Mouse (Mus musculus) ES-E14 (cell line): ENCODE measurements around the gene Chst10. TPM values are rescaled to one million over a fixed set of nuclear protein-coding genes. Genes with fewer than 3 reads are reported as not detected.

ENCODE experiments used
- DNase-seq: peaks from one replicate; pipeline ENCODE4 v3.0.0-alpha.2; 2013; ENCODE audit warnings: low read depth, low spot score
- H3K27ac ChIP-seq: 2 replicates; pipeline ENCODE4 v1.5.1; 2012; ENCODE audit warnings: low read depth, mild to moderate bottlenecking, low read length, moderate library complexity, mixed read lengths; ENCODE audit not compliant: poor library complexity, insufficient read depth, severe bottlenecking
- H3K36me3 ChIP-seq: 2 replicates; pipeline ENCODE4 v1.6.1; 2012; ENCODE audit warnings: mild to moderate bottlenecking, low read length, moderate library complexity, mixed read lengths; ENCODE audit not compliant: control insufficient read depth, poor library complexity, insufficient read depth, severe bottlenecking
- H3K4me1 ChIP-seq, 2 experiments: fragments of 150-350 bp in 1 of 2; sonication (generic) in 1 of 2; 2 replicates each; pipeline ENCODE4 v1.6.1; 2012; ENCODE audit warnings: low read length in 2 of 2, mild to moderate bottlenecking in 1 of 2, mixed read lengths in 1 of 2; ENCODE audit not compliant: control insufficient read depth in 2 of 2, insufficient read depth in 2 of 2, poor library complexity in 1 of 2
- H3K4me3 ChIP-seq, 2 experiments: fragments of 150-350 bp in 1 of 2; sonication (generic) in 1 of 2; 2 replicates each; pipeline ENCODE4 v1.5.1; 2012; ENCODE audit warnings: low read length in 2 of 2, low read depth in 1 of 2, mild to moderate bottlenecking in 1 of 2, mixed read lengths in 1 of 2; ENCODE audit not compliant: insufficient read depth in 1 of 2, poor library complexity in 1 of 2, severe bottlenecking in 1 of 2
- H3K9ac ChIP-seq: 2 replicates; pipeline ENCODE4 v1.6.1; 2012; ENCODE audit warnings: low read depth, mild to moderate bottlenecking, low read length, mixed read lengths; ENCODE audit not compliant: poor library complexity, insufficient read depth, severe bottlenecking
- H3K9me3 ChIP-seq: fragments of 150-350 bp; sonication (generic); 2 replicates; pipeline ENCODE4 v1.6.1; 2012; ENCODE audit warnings: low read depth, mild to moderate bottlenecking, low read length; ENCODE audit not compliant: control insufficient read depth, insufficient read depth
- CHD2 ChIP-seq: IDR thresholded peaks from 2 replicates; pipeline ENCODE4 v1.6.1; 2014; ENCODE audit warnings: mild to moderate bottlenecking, low read depth, low read length, inconsistent platforms
- HCFC1 ChIP-seq: IDR thresholded peaks from 2 replicates; pipeline ENCODE4 v1.6.1; 2012; ENCODE audit warnings: low read length, inconsistent platforms, borderline replicate concordance; ENCODE audit not compliant: insufficient read depth
- MAFK ChIP-seq: IDR thresholded peaks from 2 replicates; pipeline ENCODE4 v1.6.1; 2014; ENCODE audit warnings: mild to moderate bottlenecking, low read depth, low read length, inconsistent platforms; ENCODE audit not compliant: insufficient read depth
- ZC3H11A ChIP-seq: IDR thresholded peaks from 2 replicates; pipeline ENCODE4 v1.6.1; 2012; ENCODE audit warnings: low read depth, mild to moderate bottlenecking, inconsistent platforms, low read length, borderline replicate concordance
- ZNF384 ChIP-seq: IDR thresholded peaks from 2 replicates; pipeline ENCODE4 v1.6.1; 2012; ENCODE audit warnings: low read depth, low read length, inconsistent platforms
- in situ Hi-C, 2 experiments: fragments of 600-800 bp; cut with MboI; formaldehyde crosslinking; loops; one replicate each; pipeline ENCODE4 v1.15.1; 2025; ENCODE audit warnings: low sequenced_read_pairs in 2 of 2, inconsistent platforms in 1 of 2; ENCODE audit not compliant: unreplicated experiment in 2 of 2
- total RNA-seq: library from RNA; depleted of rRNA; stranded (reverse); fragments of 300-350 nt; gene quantifications from 2 replicates; pipeline ENCODE4 v1.2.3, GENCODE M21; 2012

Gene Chst10
- total RNA-seq, 1 experiment, result 5.1 TPM

DNA sequence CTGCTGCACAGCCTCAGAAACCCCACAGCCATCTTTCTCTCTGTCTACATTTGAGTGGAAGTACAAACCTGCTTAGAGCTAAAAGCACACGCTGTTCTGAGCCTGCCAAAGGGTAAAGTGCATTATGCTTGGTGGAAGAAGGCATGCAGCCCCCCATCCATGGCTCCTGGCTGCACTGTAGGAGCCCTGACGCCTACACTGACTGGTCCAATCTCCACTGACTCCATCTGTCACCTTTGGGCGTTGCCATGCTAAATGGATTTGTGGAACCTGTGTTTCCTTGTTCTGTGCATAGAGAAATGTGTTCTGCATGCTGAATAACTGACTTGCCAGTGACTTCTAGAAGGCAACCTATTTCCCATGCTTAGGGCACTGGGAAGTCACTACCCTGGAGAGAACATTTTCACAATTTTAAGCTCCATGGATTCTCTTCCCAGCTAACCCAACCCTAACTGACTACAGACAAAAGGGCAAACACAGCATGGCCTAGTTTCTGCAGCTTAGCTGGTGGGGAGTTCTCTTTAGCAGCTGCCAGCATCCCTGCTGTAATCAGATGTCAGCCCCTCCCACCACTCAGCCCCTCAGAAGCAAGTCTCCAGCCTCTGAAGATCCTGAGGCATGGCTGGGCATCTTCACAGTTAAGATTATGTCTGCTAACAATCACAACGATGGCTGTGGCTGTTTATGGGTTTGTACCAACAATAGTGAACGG lies 21.1 kb downstream of the Chst10 start:
- in situ Hi-C loops, result no loop called here
- H3K27ac ChIP-seq, result no peak overlapping the region

DNA sequence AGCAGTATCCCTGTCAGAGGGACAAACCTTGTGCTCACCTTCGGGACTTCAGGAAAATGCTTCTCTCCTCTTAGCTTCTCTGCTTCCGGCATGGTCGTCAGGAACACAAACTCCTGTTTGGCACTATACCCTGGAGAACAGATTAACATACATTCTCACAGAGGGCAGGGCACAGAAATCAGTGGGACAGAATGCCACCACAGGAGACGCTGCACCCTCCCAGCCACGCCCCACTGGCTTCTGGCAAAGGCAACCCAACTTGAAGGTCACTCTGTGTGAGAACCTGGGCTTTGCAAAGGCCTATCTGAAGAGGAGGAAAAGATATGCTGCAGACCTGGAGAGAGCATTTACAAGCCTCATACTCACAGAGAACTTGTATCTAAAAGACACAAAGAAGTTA lies 24.1 kb downstream of the Chst10 start:
- H3K36me3 ChIP-seq, result peaks cover 9% of the 10 kb centered on the region; the same call in 1 of the 2 replicates
- no peak for DNase-seq
- no peak overlapping the region for H3K4me3 ChIP-seq
- H3K9ac ChIP-seq, result no peak overlapping the region
- no peak overlapping the region for H3K27ac ChIP-seq
- in situ Hi-C loops, result no loop called here
- TF ChIP-seq HCFC1, result no peak
- no peak for TF ChIP-seq CHD2
- no peak for TF ChIP-seq ZC3H11A
- no peak for TF ChIP-seq ZNF384
- TF ChIP-seq MAFK, result no peak
- peaks cover 0 to 17% of the 10 kb centered on the region in 2 experiments; a peak in 1 of 4 replicates for H3K4me1 ChIP-seq
- H3K9me3 ChIP-seq, result no peaks in the 10 kb centered on the region

More for the DNA sequence above, 21.1 kb downstream of the Chst10 start:
- Histone ChIP-seq H3K4me1 (peaks cover 0 to 10% of the 10 kb centered on the region in 2 experiments; a peak in 1 of 4 replicates), H3K36me3 (peaks cover 9% of the 10 kb centered on the region; the same call in 1 of the 2 replicates), H3K4me3 (no peak overlapping the region), H3K9ac (no peak overlapping the region), H3K9me3 (no peaks in the 10 kb centered on the region)
- no peak for TF ChIP-seq ZC3H11A
- no peak for TF ChIP-seq HCFC1
- no peak for TF ChIP-seq ZNF384
- TF ChIP-seq MAFK, result no peak
- TF ChIP-seq CHD2, result no peak
- no peak for DNase-seq

DNA sequence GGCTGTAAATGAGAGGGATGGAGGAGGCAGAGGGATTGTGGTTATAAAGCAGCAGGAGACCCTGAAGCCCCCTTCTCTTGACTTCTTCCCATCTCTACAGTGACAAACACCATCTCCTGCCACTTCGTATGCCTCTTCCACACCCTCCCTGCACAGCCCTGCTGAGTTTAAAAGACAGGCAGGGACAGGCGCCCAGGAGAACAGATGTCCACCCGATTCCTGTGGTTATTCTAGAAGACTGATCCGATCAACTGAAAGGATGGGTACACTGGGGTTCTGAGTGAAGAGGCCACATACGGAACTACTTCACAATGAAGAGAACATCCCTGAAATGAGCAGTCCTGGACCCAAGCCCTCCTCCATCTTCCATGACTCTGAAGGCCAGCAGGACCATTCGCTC lies 26.1 kb downstream of the Chst10 start:
- in situ Hi-C loops, result no loop called here

GRCm38 (mm10) chr1:38869398-38870195 lies 28.4 kb downstream of the Chst10 start:
- peak; percentile 42 for DNase-seq

More for the DNA sequence above, 26.1 kb downstream of the Chst10 start:
- no peak overlapping the region for H3K4me3 ChIP-seq
- H3K27ac ChIP-seq, result no peak overlapping the region
- peaks cover 13% of the 10 kb centered on the region; the same call in 1 of the 2 replicates for H3K36me3 ChIP-seq
- no peaks in the 10 kb centered on the region for H3K9me3 ChIP-seq
- no peak for DNase-seq
- TF ChIP-seq MAFK (no peak), ZNF384 (no peak), HCFC1 (no peak), ZC3H11A (no peak), CHD2 (no peak)
- H3K9ac ChIP-seq, result no peak overlapping the region
- peaks cover 0 to 19% of the 10 kb centered on the region in 2 experiments; a peak in 1 of 4 replicates for H3K4me1 ChIP-seq

More at GRCm38 (mm10) chr1:38869398-38870195, 28.4 kb downstream of the Chst10 start:
- H3K36me3 ChIP-seq, result peaks cover 13% of the 10 kb centered on the region; the same call in 1 of the 2 replicates
- H3K4me1 ChIP-seq, result peaks cover 0 to 14% of the 10 kb centered on the region in 2 experiments; a peak in 1 of 4 replicates
- H3K9ac ChIP-seq, result no peak overlapping the region
- TF ChIP-seq ZC3H11A (no peak), HCFC1 (no peak), ZNF384 (no peak), MAFK (no peak), CHD2 (no peak)
- H3K27ac ChIP-seq, result peak overlapping the region; percentile 53; the same call in 1 of the 2 replicates
- in situ Hi-C loops, result loop anchor here in 1 of 2 experiments (10.0 kb wide), 1 partner anchor 65 kb away; the partner anchor contains the start of gene Nms
- H3K9me3 ChIP-seq, result no peaks in the 10 kb centered on the region
- no peak overlapping the region for H3K4me3 ChIP-seq
